Mouse (Mus musculus): ENCODE measurements around the gene Olfr1383. TPM values are rescaled to one million over a fixed set of nuclear protein-coding genes. Genes with fewer than 3 reads are reported as not detected.
"Not testable (repeated sequence)": the region's sequence is repeated elsewhere in the genome, so short reads cannot be mapped to it uniquely, and the experiment has no call there.

Gene Olfr1383
- not detected in 2 replicates for total RNA-seq (2017)

DNA sequence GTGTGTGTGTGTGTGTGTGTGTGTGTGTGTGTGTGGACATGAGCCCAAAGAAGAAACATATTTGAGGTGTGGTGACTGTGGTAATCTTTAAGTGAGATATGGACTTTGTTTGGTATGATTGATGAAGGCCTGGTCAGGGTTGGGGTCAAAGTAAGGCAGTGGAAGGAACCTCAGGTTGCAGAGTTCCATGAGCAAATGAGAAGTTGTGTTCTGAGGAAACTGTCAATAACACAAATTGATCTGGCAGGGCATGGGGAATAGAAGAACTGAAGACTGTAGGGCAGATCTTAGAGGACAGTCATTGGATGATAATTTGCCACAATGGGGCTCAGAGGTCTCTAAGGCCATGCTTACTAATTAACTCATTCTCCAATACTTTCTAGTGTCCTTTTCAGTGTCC lies at the start of gene Olfr1383:
Olfr1383 (plus strand) TSS at position 301 of the 400 bp plus-strand sequence.
- no peak for ATAC-seq (replicated peaks; ENCODE audit: low read depth, poor library complexity, severe bottlenecking)

- no peak for ATAC-seq (replicated peaks; ENCODE audit: low read depth, poor library complexity, severe bottlenecking)
These were observed 33.5 kb upstream of the Olfr1383 start for GRCm38 (mm10) chr11:49485973-49486372.

GRCm38 (mm10) chr11:49488770-49489169 lies 30.7 kb upstream of the Olfr1383 start, which contains the start of gene Olfr1385:
TSS of gene Olfr1385 (plus strand) at chr11:49489070.
- not testable (repeated sequence) for ATAC-seq (replicated peaks; ENCODE audit: low read depth, poor library complexity, severe bottlenecking)

DNA sequence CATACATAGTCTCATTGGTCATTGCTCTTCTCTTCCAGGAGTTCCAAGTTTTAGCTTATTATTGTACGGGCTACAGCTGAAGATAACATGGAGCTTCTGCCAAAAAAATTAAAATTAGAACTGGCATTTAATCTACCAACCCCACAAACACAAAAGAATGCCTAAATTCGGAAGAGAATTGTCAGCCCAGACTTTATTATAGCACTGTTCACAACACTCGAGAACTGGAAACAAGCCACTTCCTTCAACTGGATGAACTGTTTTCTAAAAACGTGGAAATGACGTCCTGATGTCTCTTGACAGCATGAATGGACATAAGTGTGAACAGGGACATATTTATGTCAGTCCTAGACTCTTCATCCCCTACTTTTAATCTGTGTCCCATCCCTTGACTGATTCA lies 1.4 kb upstream of the Olfr1383 start:
- ATAC-seq (replicated peaks; ENCODE audit: low read depth, poor library complexity, severe bottlenecking), result no peak

GRCm38 (mm10) chr11:49527947-49528346 lies 8.5 kb downstream of the Olfr1383 start, which contains the start of gene Olfr1382:
TSS of gene Olfr1382 (plus strand) at chr11:49528247.
- no peak for ATAC-seq (replicated peaks; ENCODE audit: low read depth, poor library complexity, severe bottlenecking)

DNA sequence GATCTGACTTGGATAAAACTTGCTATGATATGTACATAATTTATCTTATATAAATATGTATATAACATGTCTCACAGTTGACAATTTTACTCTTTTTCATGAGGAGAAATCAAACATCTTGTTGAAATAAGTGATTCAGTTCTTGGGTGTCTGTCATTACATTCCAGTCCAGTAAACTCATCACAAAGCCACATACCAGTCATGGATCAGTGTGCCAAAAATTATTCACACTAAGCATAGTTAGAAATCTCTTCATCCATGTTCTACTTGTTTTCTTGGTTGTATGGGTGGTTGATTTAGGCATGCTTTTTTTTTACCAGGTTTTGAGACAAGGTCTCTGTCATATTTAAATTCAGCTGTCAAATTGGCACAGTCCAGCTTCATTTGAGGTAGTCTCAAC lies 13.3 kb downstream of the Olfr1383 start:
- ATAC-seq (replicated peaks; ENCODE audit: low read depth, poor library complexity, severe bottlenecking), result no peak

DNA sequence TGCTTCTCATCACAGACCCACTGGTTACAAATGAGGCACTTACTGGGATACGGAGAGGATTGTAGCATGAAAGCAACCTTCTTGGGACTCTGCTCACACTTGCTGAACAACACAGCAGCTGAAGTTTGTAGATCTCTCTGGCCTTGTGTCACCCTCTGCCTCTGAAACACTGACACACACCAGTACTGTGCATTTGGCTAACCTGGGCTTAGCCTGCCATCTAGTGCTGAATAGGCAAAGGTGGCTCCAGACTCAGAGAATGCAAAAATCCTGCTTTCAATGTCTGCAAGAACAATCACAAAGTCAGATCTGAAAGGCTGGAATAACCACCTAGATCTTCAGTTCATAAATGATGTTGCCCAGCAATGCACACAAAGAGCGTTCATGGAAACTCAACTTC lies 17.2 kb downstream of the Olfr1383 start:
- ATAC-seq (replicated peaks; ENCODE audit: low read depth, poor library complexity, severe bottlenecking), result peak; percentile 74; the same call in 1 of the 2 replicates

GRCm38 (mm10) chr11:49543149-49543548 lies 23.7 kb downstream of the Olfr1383 start, which contains the start of gene Olfr1381:
TSS of gene Olfr1381 (plus strand) at chr11:49543449.
- ATAC-seq (replicated peaks; ENCODE audit: low read depth, poor library complexity, severe bottlenecking), result not testable (repeated sequence)

DNA sequence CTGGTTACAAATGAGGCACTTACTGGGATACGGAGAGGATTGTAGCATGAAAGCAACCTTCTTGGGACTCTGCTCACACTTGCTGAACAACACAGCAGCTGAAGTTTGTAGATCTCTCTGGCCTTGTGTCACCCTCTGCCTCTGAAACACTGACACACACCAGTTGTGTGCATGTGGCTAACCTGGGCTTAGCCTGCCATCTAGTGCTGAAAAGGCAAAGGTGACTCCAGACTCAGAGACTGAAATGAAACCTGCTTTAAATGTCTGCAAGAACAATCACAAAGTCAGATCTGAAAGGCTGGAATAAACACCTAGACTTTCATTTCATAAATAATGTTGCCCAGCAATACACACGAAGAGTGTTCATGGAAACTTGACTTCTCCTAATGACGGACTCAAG lies 34.6 kb downstream of the Olfr1383 start:
- ATAC-seq (replicated peaks; ENCODE audit: low read depth, poor library complexity, severe bottlenecking), result peak; percentile 69; the same call in 1 of the 2 replicates

- not testable (repeated sequence) for ATAC-seq (replicated peaks; ENCODE audit: low read depth, poor library complexity, severe bottlenecking)
These were observed 37.1 kb downstream of the Olfr1383 start, which contains the start of gene Olfr1380 for GRCm38 (mm10) chr11:49556578-49556977. TSS of gene Olfr1380 (plus strand) at chr11:49556878.

GRCm38 (mm10) chr11:49575054-49575453 lies 55.6 kb downstream of the Olfr1383 start:
- ATAC-seq (replicated peaks; ENCODE audit: low read depth, poor library complexity, severe bottlenecking), result not testable (repeated sequence)

Other genes starting within 250 kb of the Olfr1383 start
- not detected in 2 replicates for gene Olfr1393, start 241.3 kb upstream of the Olfr1383 start, total RNA-seq (2017)
- not detected in 2 replicates for gene Olfr1392, start 234.4 kb upstream of the Olfr1383 start, total RNA-seq (2017)
- not detected in 2 replicates for gene Olfr10, start 214.9 kb upstream of the Olfr1383 start, total RNA-seq (2017)
- not detected in 2 replicates for gene Olfr1391, start 196.9 kb upstream of the Olfr1383 start, total RNA-seq (2017)
- not detected in 2 replicates for gene Olfr1390, start 184.5 kb upstream of the Olfr1383 start, total RNA-seq (2017)
- gene Olfr1389, start 96.6 kb upstream of the Olfr1383 start, total RNA-seq (2017), result not detected in 2 replicates
- gene Olfr1388, start 83.0 kb upstream of the Olfr1383 start, total RNA-seq (2017), result 0.05 and 0.37 TPM in 2 replicates
- not detected in 2 replicates for gene Olfr1387, start 64.3 kb upstream of the Olfr1383 start, total RNA-seq (2017)
- not detected in 2 replicates for gene Olfr1386, start 54.6 kb upstream of the Olfr1383 start, total RNA-seq (2017)
- not detected in 2 replicates for gene Olfr1385, start 30.6 kb upstream of the Olfr1383 start, total RNA-seq (2017)
- gene Olfr1384, start 12.9 kb upstream of the Olfr1383 start, total RNA-seq (2017), result not detected in 2 replicates
- not detected in 2 replicates for gene Olfr1382, start 8.6 kb downstream of the Olfr1383 start, total RNA-seq (2017)
- gene Olfr1381, start 23.8 kb downstream of the Olfr1383 start, total RNA-seq (2017), result not detected in 2 replicates
- not detected in 2 replicates for gene Olfr1380, start 37.2 kb downstream of the Olfr1383 start, total RNA-seq (2017)
- gene Flt4, start 89.6 kb downstream of the Olfr1383 start, total RNA-seq (2017), result 0.09 TPM in 1 of 2 replicates, not detected in the other
- gene Scgb3a1, start 144.0 kb downstream of the Olfr1383 start, total RNA-seq (2017), result not detected in 2 replicates
- 96.7 and 119 TPM in 2 replicates for gene Cnot6, start 193.1 kb downstream of the Olfr1383 start, total RNA-seq (2017)

Measured in common myeloid progenitor, adult 5-6 weeks (primary cell).